Mouse (Mus musculus) intestine, postnatal 0 days (tissue): ENCODE measurements around the gene Slc16a1. TPM values are rescaled to one million over a fixed set of nuclear protein-coding genes. Genes with fewer than 3 reads are reported as not detected.

ENCODE experiments used
- ATAC-seq: fragments of 200-750 bp; cut with Nextera tagmentation; 2 replicates; pipeline ENCODE4 v1.8.0; 2017; ENCODE audit warnings: mild to moderate bottlenecking, moderate TSS enrichment, moderate library complexity
- H3K27ac ChIP-seq: fragments of 300-500 bp; sonication (generic); 2 replicates; pipeline ENCODE4 v1.5.1; 2014; ENCODE audit warnings: mild to moderate bottlenecking, low read depth, low read length, moderate library complexity
- H3K27me3 ChIP-seq: fragments of 300-500 bp; sonication (generic); replicated peaks from 2 replicates; pipeline ENCODE4 v1.6.1; 2014; ENCODE audit warnings: low read length, mixed read lengths; ENCODE audit not compliant: control insufficient read depth, insufficient read depth
- H3K36me3 ChIP-seq: fragments of 300-500 bp; sonication (generic); 2 replicates; pipeline ENCODE4 v1.6.1; 2014; ENCODE audit warnings: mild to moderate bottlenecking, moderate library complexity; ENCODE audit not compliant: control insufficient read depth, insufficient read depth
- H3K4me1 ChIP-seq: fragments of 300-500 bp; sonication (generic); replicated peaks from 2 replicates; pipeline ENCODE4 v1.6.1; 2014; ENCODE audit warnings: antibody characterized with exemption, low read length, mixed read lengths; ENCODE audit not compliant: control insufficient read depth, insufficient read depth
- H3K4me2 ChIP-seq: fragments of 300-500 bp; sonication (generic); replicated peaks from 2 replicates; pipeline ENCODE4 v1.6.1; 2014; ENCODE audit warnings: low read depth, mild to moderate bottlenecking, moderate library complexity
- H3K4me3 ChIP-seq: fragments of 300-500 bp; sonication (generic); 2 replicates; pipeline ENCODE4 v1.5.1; 2014; ENCODE audit warnings: low read depth, low read length
- H3K9ac ChIP-seq: fragments of 300-500 bp; sonication (generic); 2 replicates; pipeline ENCODE4 v1.6.1; 2014; ENCODE audit warnings: mild to moderate bottlenecking, low read depth, low read length
- H3K9me3 ChIP-seq: fragments of 300-500 bp; sonication (generic); 2 replicates; pipeline ENCODE4 v1.6.1; 2016; ENCODE audit warnings: mixed run types; ENCODE audit not compliant: control insufficient read depth
- CTCF ChIP-seq: sonication (generic); IDR thresholded peaks from 2 replicates; pipeline ENCODE4 v1.5.1; 2016; ENCODE audit warnings: low read depth, mild to moderate bottlenecking, control low read depth, antibody characterized with exemption, moderate library complexity
- WGBS: fragments of 180-500 bp; shearing (Covaris S2); extraction: QIAGEN DNeasy Blood & Tissue Kit; methylation state at CpG from one replicate; pipeline ENCODE4 v1.1.7; 2014; 5-methylcytosine and 5-hydroxymethylcytosine counted together
- polyA plus RNA-seq: library from polyadenylated mRNA; unstranded; fragments of >200 nt; fragmentation: Nextera tagmentation; extraction: Ambion mirVana; gene quantifications from 2 replicates; pipeline ENCODE4 v1.2.1, GENCODE M21; 2015

Slc16a1 gene
- polyA plus RNA-seq, 1 experiment from 2014 or later, result 36.7 TPM

DNA sequence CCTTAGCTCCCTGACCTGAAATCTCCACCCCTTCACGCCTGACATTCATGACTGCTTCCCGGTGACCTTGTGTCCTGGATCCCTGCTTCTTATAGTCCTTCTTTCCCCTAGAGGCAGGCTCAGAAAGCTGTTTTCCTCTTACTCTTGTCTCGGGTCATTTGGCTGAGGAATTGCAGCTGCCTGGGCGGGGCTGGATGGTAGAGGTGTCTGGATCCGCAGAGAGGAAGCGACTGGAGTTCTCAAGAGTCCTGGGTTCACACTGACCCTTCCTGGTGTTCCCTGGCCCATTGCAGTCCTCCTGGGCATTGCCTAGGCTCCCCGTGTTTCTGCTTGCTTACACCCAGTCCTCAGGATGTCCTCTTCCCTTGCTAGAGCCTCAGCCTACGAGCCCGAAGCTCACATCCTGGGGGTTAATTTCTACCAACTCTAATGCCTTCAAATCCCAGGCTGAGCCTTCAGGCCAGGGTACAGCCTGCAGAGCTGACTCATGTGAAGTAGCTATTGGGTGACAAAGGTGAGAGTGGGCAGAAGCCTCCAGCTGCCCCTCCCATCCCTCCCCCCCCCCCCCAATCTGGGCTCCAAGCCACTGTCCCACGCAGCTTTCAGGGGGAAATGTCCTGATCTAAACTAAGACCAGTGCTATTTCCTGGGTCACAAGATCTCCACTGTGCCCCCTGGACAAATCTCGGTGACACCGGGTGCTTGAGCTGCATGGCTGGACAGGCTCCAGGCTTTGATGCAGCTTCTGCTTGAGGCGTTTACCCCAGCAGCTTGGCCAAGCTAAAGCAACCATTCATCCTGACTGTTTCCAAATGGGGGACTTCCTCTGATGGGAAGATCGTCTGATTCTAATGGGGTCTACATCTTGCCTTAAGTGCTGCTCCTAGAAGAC is 36.1 kb downstream of the Slc16a1 start:
- Histone ChIP-seq H3K9me3 (no peaks in the 10 kb centered on the region), H3K4me1 (peaks cover 15% of the 10 kb centered on the region), H3K27me3 (no peaks in the 10 kb centered on the region), H3K4me2 (peak overlapping the region; percentile 72), H3K27ac (peak overlapping the region; percentile 86), H3K9ac (0 out of 2 replicates have a peak overlapping the region, but pooled peaks have one; percentile 2), H3K36me3 (no peaks in the 10 kb centered on the region), H3K4me3 (peak overlapping the region; percentile 26)
- ATAC-seq, result peak; percentile 44
- 12% methylated on average over 14 of the region's 14 CpGs for WGBS
- peak; percentile 56 for TF ChIP-seq CTCF

- ATAC-seq, result peak; percentile 46
- no peaks in the 10 kb centered on the region for H3K36me3 ChIP-seq
- peak overlapping the region; percentile 72 for H3K4me2 ChIP-seq
- H3K27ac ChIP-seq, result peak overlapping the region; percentile 86; the same call in 1 of the 2 replicates
- H3K9me3 ChIP-seq, result no peaks in the 10 kb centered on the region
- peaks cover 10% of the 10 kb centered on the region for H3K4me1 ChIP-seq
- peak; percentile 98 for TF ChIP-seq CTCF
- 4% methylated on average over 23 of the region's 23 CpGs for WGBS
- H3K4me3 ChIP-seq, result peak overlapping the region; percentile 26
- H3K27me3 ChIP-seq, result no peaks in the 10 kb centered on the region
- no peak overlapping the region for H3K9ac ChIP-seq
Observed at GRCm38 (mm10) chr3:104675258-104675851, 36.9 kb downstream of the Slc16a1 start.

DNA sequence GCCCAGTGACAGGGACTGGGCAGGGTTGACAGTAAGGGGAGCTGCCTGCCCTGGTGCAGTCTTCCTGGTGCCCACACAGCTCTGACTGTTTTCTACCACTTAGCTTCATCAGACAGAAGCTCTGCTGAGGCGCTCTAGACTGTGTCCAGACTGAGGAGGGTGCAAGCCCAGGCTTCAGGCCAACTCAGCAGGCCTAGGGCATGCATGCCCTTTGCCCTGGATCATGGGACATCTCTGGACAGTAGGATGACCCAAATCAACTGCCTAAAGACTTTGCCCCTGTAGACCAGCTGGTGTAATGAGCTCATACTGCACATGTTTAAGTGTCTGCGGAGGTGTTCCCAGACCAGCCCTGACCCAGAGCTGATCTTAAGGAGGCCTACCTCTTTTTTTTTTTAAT is 39.3 kb downstream of the Slc16a1 start:
- no peak for TF ChIP-seq CTCF
- ATAC-seq, result peak; percentile 50
- peaks cover 6% of the 10 kb centered on the region for H3K4me1 ChIP-seq
- H3K27me3 ChIP-seq, result no peaks in the 10 kb centered on the region
- no peaks in the 10 kb centered on the region for H3K36me3 ChIP-seq
- H3K9me3 ChIP-seq, result no peaks in the 10 kb centered on the region
- H3K27ac ChIP-seq, result no peak overlapping the region; the same call in 1 of the 2 replicates
- H3K4me3 ChIP-seq, result no peak overlapping the region
- H3K9ac ChIP-seq, result no peak overlapping the region
- no peak overlapping the region for H3K4me2 ChIP-seq
- WGBS, result 76% methylated on average over 2 of the region's 2 CpGs

GRCm38 (mm10) chr3:104678826-104679225 is 40.4 kb downstream of the Slc16a1 start:
- H3K27ac ChIP-seq, result no peak overlapping the region
- no peak for ATAC-seq
- H3K4me2 ChIP-seq, result no peak overlapping the region
- WGBS, result 89% methylated on average over 8 of the region's 8 CpGs
- no peak overlapping the region for H3K9ac ChIP-seq
- H3K9me3 ChIP-seq, result no peaks in the 10 kb centered on the region
- no peaks in the 10 kb centered on the region for H3K4me1 ChIP-seq
- H3K4me3 ChIP-seq, result no peak overlapping the region
- no peak for TF ChIP-seq CTCF
- H3K27me3 ChIP-seq, result no peaks in the 10 kb centered on the region
- H3K36me3 ChIP-seq, result no peaks in the 10 kb centered on the region

GRCm38 (mm10) chr3:104682671-104683504 is 44.4 kb downstream of the Slc16a1 start:
- 58% methylated on average over 11 of the region's 11 CpGs for WGBS

More at GRCm38 (mm10) chr3:104682671-104683504, 44.4 kb downstream of the Slc16a1 start:
- Histone ChIP-seq H3K9me3 (no peaks in the 10 kb centered on the region), H3K36me3 (no peaks in the 10 kb centered on the region), H3K27me3 (no peaks in the 10 kb centered on the region), H3K4me3 (no peak overlapping the region), H3K4me1 (no peaks in the 10 kb centered on the region), H3K9ac (no peak overlapping the region), H3K4me2 (no peak overlapping the region), H3K27ac (no peak overlapping the region)
- ATAC-seq, result no peak
- TF ChIP-seq CTCF, result peak; percentile 97
